Mouse (Mus musculus): ENCODE results near the gene Shc2.

The Shc2 gene

GRCm38 (mm10) chr10:79668076-79668475, 30.4 kb upstream of the Shc2 start:
- no peak for DNase-seq

DNA sequence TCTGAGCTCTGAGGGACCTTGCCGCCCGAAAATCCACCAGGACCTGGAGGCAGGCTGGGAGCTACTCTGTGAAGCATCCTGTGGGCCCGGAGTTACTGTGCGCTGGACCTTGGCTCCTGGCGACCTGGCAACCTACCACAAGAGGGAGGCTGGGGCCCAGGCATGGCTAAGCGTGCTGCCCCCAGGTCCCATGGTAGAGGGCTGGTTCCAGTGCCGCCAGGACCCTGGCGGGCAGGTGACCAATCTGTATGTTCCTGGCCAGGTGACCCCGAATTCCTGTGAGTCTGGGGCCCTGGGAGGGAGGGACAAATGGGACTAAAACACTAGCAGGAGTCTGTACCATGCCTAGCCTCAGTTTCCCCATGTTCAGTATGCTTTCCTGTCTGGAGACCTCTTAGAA, 28.8 kb upstream of the Shc2 start:
- no peak for DNase-seq

- DNase-seq = no peak
These were observed 27.3 kb upstream of the Shc2 start for GRCm38 (mm10) chr10:79665051-79665450.

DNA sequence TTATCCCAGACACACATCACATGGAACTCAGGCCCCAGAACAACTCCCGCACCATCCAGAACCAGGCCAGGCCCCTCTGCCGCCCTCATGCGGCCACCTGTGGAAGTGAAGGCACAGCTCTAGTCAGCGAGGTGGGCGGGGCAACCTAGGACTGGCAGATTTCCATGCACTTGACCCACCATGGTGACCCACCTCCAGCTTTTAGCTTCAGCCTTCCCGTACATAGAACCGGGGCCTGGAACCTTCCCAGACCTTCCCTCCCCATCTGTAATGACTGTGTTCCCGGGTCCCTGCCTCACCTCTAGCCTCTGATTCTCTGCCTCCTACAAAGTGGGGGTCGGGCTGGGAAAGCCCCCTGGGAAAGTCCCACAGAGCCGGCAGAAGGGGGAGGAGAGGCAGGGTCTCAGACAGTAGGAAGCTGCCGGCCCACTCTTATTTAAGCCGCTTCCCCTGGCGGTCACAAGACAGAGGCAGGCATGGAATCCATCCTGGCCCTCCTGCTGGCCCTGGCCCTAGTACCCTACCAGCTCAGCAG, 26.5 kb upstream of the Shc2 start, which contains the start of gene Madcam1:
Madcam1 (plus strand) TSS at position 429 of the 535 bp plus-strand sequence.
- peak; percentile 65 to 81 for DNase-seq

- no peak for DNase-seq
These were observed 24.1 kb upstream of the Shc2 start for GRCm38 (mm10) chr10:79661861-79662260.

GRCm38 (mm10) chr10:79660298-79660697, 22.6 kb upstream of the Shc2 start:
- no peak for DNase-seq

DNA sequence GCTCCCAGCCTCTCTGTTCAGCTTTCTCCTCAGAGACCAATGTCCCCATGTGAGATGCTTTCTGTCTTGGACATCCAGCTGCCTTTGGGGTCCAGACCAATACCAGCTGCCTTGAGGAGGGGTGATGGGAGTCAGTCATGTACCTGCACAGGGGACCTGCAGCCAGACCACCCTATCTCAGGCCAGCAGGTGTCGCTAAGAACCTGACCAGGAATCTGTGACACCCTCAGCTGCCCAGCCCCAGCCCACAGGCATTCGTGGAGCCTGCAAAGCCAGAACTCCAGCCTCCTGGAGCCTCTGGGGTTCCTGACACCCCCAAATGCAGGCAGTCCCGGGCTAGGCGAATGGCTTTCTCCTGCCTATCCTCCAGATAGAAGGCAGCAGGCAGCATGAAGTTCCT, 21.1 kb upstream of the Shc2 start:
- no peak for DNase-seq

DNA sequence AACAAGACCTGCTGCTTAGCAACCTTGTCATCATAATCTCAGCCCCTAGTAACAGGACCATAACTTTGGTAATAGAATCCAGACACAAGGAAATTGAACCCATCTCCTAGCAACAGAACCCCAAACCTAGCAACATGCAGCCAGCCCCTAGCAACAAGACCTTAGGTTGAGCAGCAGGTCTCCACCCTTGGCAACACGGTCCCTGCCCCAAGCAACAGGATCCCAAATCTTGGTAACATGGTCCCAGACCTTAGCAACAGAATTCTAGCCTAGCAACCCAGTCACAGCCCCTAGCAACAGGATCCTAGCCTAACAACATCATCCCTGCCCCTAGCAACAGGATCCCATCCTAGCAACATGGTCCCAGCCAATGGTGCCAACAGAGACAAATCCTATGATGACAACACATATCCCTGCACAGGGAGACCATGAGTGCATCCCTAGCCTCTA, 17.3 kb upstream of the Shc2 start:
- DNase-seq = no peak

- DNase-seq = no peak
These were observed 15.1 kb upstream of the Shc2 start for GRCm38 (mm10) chr10:79652789-79653188.

DNA sequence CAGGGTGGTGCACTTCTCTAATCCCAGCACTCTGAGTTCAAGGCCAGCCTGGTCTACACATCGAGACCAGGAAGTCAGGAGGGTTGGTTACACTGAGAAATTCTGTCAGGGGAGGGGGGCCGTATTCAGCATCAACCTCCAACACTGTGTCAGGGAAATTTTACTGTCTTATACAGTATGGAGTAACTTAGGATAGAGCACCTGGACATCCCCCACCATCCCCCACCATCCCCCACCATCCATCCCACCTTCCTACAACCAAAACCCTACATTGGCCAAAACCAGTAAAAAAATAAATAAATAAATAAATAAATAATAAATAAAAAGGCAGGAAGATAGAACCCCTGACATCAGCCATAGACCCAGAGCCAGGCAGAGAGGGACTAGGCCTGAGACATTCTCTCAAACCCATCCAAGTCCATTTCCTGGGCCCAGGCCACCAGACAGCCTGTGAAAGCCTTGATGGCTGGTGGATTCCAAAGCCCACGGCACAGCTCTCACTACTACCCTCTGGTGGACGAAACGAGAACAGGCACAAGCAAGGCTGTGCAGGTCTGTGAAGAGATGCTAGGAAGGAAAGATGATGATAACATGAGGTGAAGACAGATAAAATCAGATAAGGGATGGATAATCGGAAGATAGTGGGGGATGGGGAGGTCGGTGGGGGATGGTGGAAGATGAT, 11.5 kb upstream of the Shc2 start:
- DNase-seq = peak; percentile 49 to 75

DNA sequence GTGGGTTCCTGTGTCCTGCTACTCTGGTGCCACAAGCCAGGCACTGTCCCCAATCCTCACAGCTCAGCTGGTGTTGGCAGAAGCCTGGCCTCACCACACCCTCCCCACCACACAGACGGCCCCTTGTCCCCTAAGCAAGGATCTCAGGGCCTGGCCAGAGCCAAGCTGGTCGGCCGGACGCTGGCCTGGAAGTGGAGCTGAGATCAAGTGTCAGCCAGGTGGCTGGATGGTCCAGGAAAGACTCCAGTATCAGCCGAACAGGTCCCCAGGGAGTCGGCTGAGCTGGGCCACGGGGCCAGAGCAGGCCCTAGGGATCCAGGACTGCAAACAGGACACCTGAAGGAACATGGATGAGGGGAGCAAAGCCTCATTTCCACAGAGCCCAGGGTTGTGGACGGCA, 8.0 kb upstream of the Shc2 start, which contains the start of gene Odf3l2:
Odf3l2 (minus strand) TSS at position 28 of the 400 bp plus-strand sequence.
- no peak for DNase-seq

GRCm38 (mm10) chr10:79638486-79639204, 927 bp upstream of the Shc2 start:
- DNase-seq = peak; percentile 31 to 43

GRCm38 (mm10) chr10:79636287-79636686, 1.4 kb downstream of the Shc2 start:
- no peak for DNase-seq

GRCm38 (mm10) chr10:79633006-79633777, 4.5 kb downstream of the Shc2 start:
- DNase-seq = no peak

GRCm38 (mm10) chr10:79631432-79631831, 6.3 kb downstream of the Shc2 start:
- no peak for DNase-seq

DNA sequence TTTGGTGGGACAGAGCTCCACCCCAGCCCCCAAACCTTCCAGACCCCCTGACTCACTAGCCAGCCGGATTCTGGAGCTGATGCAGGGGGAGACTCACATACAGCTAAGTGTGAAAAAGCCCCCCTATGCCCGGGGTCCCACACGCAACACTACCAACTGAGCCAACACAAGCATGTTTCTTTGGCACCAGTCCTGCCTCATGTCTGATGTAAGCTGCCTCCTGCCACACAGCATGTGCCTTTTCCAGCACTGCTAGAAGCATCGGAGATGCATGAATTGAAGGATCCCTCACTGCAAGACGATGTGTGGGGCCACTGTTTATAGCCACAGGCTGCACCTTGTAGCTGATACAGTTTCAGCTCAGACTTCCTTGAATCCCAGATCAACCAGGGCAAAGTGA, 9.3 kb downstream of the Shc2 start:
- DNase-seq = no peak

- DNase-seq = no peak
These were observed 11.6 kb downstream of the Shc2 start for GRCm38 (mm10) chr10:79626156-79626555.

DNA sequence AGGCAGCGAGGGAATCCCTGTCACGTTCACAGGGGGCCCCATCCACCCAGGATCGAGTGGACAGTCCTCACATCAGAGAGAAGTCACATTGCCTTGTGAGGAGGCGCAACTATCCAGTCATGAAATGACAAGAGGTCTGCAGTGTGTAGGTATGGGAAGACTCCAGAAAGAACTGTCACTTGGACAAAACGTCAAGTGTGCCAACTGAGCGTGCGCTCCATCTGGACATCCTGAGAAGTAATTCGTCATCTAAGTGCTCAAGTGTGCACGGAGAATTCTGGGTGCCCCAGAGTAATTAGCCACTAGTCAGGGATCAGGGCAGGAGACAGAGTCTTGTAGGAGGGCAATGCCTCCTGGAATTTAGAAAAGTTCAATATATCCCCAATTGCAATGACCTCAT, 12.3 kb downstream of the Shc2 start:
- no peak for DNase-seq

DNA sequence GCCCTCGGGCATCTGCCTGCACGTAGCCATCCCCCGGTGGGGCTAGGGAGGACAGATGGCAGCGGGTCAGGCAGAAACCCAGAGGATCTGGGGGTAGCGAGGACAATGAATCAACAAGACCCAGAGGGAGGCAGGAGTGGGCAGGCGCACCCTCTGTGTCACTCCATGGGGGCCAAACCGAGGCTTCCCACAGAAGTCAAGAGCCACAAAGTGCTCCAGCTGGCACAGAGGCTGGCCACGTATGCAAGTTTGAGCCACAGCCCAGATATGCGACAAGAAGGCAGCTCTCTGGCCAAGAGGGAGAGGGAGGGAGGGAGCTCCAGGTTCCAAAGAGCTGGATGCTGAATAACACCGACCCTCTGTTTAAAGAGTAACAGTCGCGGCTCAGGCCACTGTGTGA, 13.8 kb downstream of the Shc2 start:
- DNase-seq = no peak

DNA sequence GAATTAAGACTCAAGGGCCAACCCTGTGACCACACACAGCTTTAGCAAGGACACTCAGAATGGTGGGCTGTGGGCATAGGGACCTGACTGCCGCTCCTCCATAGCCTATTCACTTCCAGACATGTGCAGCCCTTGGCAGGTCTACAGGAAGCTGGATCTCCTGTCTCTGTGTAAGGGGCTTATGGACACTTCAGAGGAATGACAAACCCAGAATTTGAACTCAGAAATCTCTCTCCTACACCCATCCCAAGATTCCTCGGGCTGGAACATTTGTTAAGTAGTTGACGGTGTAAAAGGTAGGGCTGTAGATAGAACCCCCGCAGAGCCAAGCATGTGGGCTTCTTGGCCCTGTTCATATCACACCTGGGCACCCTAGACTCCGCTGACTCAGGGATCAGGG, 21.3 kb downstream of the Shc2 start:
- DNase-seq = no peak

DNA sequence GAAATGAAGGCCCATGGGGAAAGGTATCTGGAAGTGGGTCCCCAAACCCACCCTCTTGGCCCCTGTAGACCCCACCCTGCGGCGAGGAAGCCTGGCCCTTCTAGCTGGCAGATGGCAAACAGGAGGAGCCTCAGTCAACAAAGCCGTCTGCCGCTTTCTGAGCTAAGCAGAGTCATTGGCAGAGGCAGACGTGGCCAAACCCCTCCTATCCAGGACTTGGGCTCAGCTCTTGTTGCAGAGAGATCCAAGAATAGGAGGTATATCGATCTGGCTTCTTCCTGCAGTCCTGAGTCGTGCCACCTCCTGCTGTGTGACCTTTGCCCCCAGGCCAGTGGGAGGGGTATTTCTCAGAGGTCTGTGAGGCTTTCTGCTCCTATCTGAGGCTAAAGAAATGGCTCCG, 21.9 kb downstream of the Shc2 start:
- no peak for DNase-seq

- DNase-seq = no peak
These were observed 23.4 kb downstream of the Shc2 start for GRCm38 (mm10) chr10:79614305-79614643.

DNA sequence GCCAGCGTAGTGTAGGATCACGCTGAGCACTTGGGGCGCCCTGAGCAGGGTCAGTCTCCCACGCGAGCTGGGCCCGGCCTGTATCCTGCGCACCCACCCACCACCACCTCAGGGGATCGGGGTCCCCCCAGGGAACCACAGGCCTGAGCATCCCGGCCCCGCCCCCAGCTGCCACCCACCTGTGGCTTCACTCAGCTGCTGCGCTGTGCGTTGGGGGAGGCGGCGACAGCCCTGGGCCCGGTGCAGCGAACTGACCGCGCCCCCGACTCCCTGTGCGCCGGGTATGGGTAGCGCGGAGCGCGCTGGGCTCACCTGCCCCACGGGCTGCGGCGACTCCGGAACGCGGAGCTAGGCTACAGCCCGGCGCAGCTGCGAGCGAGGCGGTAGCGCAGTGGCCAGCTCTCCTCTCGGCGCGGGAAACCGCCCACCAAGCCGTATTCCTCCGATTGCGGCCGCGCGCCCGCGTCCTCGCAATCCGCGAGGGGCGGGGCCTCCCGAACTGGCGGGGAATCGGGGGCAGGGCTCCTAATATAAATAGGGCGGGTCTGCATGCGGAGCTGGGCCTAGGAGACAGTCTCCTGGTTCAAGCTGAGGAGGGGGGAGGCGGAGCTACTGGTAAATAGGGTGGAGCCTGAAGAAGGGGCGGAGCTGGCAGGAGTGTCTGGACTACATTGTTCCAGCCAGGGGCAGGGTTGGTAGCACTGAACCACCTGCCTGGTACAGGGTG, 24.0 kb downstream of the Shc2 start, which contains the start of gene C2cd4c:
C2cd4c (minus strand) TSS at position 448 of the 727 bp plus-strand sequence.
- peak; percentile 72 to 74 for DNase-seq

Measured in lung, postnatal 4 days (tissue).